Mouse (Mus musculus) limb, embryonic 15.5 days (tissue): ENCODE measurements at regions not wholly inside any gene's neighbourhood (a gene's known extent, or its start where the extent isn't known, plus 50 kb on each side); places are given as distances from the start of the nearest gene placed in this dataset.
"Not testable (repeated sequence)": the region's sequence is repeated elsewhere in the genome, so short reads cannot be mapped to it uniquely, and the experiment has no call there.

Experiments used
- ATAC-seq: fragments of 200-750 bp; cut with Nextera tagmentation; 2 replicates; pipeline ENCODE4 v1.8.0; 2017; ENCODE audit warnings: low read depth, moderate TSS enrichment; ENCODE audit not compliant: insufficient number of reproducible peaks, low FRiP score, low TSS enrichment
- H3K27ac ChIP-seq: fragments of 300-500 bp; sonication (generic); 2 replicates; pipeline ENCODE4 v1.5.1; 2015; ENCODE audit warnings: moderate library complexity, mild to moderate bottlenecking, inconsistent platforms
- H3K27me3 ChIP-seq: fragments of 300-500 bp; sonication (generic); 2 replicates; pipeline ENCODE4 v1.6.1; 2015; ENCODE audit warnings: inconsistent platforms
- H3K36me3 ChIP-seq: fragments of 300-500 bp; sonication (generic); 2 replicates; pipeline ENCODE4 v1.6.1; 2015; ENCODE audit warnings: inconsistent platforms
- H3K4me1 ChIP-seq: fragments of 300-500 bp; sonication (generic); 2 replicates; pipeline ENCODE4 v1.6.1; 2015; ENCODE audit warnings: inconsistent platforms
- H3K4me2 ChIP-seq: fragments of 300-500 bp; sonication (generic); 2 replicates; pipeline ENCODE4 v1.6.1; 2015; ENCODE audit warnings: mild to moderate bottlenecking, inconsistent platforms
- H3K4me3 ChIP-seq: fragments of 300-500 bp; sonication (generic); 2 replicates; pipeline ENCODE4 v1.5.1; 2015; ENCODE audit warnings: mild to moderate bottlenecking, inconsistent platforms
- H3K9ac ChIP-seq: fragments of 300-500 bp; sonication (generic); 2 replicates; pipeline ENCODE4 v1.6.1; 2015; ENCODE audit warnings: inconsistent platforms
- H3K9me3 ChIP-seq: fragments of 300-500 bp; sonication (generic); 2 replicates; pipeline ENCODE4 v1.6.1; 2016; ENCODE audit warnings: inconsistent platforms
- WGBS: fragments of 180-500 bp; shearing (Covaris S2); methylation state at CpG from one replicate; pipeline ENCODE4 v1.1.7; 2015; 5-methylcytosine and 5-hydroxymethylcytosine counted together

- ATAC-seq, H3K27me3 ChIP-seq, H3K9me3 ChIP-seq, H3K4me2 ChIP-seq, H3K36me3 ChIP-seq, H3K4me1 ChIP-seq, H3K9ac ChIP-seq, H3K27ac ChIP-seq, H3K4me3 ChIP-seq: not testable (repeated sequence)
Measured at GRCm38 (mm10) chr10:96289005-96289404, 152.6 kb downstream of the Gm5426 start.

- ATAC-seq, result no peak
- Histone ChIP-seq H3K9me3 (no peaks in the 10 kb centered on the region), H3K36me3 (no peaks in the 10 kb centered on the region), H3K27ac (no peak overlapping the region), H3K4me1 (0 out of 2 replicates have a peak, but pooled peaks cover 4% of the 10 kb centered on the region), H3K4me2 (no peak overlapping the region), H3K4me3 (no peak overlapping the region), H3K27me3 (no peaks in the 10 kb centered on the region), H3K9ac (no peak overlapping the region)
- WGBS, result 51% methylated on average over 7 of the region's 7 CpGs
Measured at GRCm38 (mm10) chr10:96293622-96294021, 157.2 kb downstream of the Gm5426 start.

- no peaks in the 10 kb centered on the region for H3K36me3 ChIP-seq
- no peak overlapping the region for H3K27ac ChIP-seq
- H3K9ac ChIP-seq, result no peak overlapping the region
- H3K9me3 ChIP-seq, result no peaks in the 10 kb centered on the region
- H3K4me2 ChIP-seq, result no peak overlapping the region
- no peaks in the 10 kb centered on the region for H3K27me3 ChIP-seq
- no peak overlapping the region for H3K4me3 ChIP-seq
- H3K4me1 ChIP-seq, result 0 out of 2 replicates have a peak, but pooled peaks cover 4% of the 10 kb centered on the region
- 78% methylated on average over 2 of the region's 2 CpGs for WGBS
- ATAC-seq, result no peak
Measured at GRCm38 (mm10) chr10:96294666-96295065, 158.3 kb downstream of the Gm5426 start.

GRCm38 (mm10) chr10:96297658-96298057 lies 161.3 kb downstream of the Gm5426 start:
- Histone ChIP-seq H3K9me3 (no peaks in the 10 kb centered on the region), H3K4me1 (0 out of 2 replicates have a peak, but pooled peaks cover 4% of the 10 kb centered on the region), H3K27me3 (no peaks in the 10 kb centered on the region), H3K27ac (no peak overlapping the region), H3K4me2 (no peak overlapping the region), H3K36me3 (no peaks in the 10 kb centered on the region), H3K9ac (no peak overlapping the region), H3K4me3 (no peak overlapping the region)
- ATAC-seq, result no peak
- WGBS, result 76% methylated on average over 4 of the region's 4 CpGs

GRCm38 (mm10) chr10:96298566-96298965 lies 162.2 kb downstream of the Gm5426 start:
- no peaks in the 10 kb centered on the region for H3K27me3 ChIP-seq
- H3K9me3 ChIP-seq, result no peaks in the 10 kb centered on the region
- no peak overlapping the region for H3K27ac ChIP-seq
- H3K4me1 ChIP-seq, result 0 out of 2 replicates have a peak, but pooled peaks cover 4% of the 10 kb centered on the region
- WGBS, result 78% methylated on average over 5 of the region's 5 CpGs
- H3K36me3 ChIP-seq, result no peaks in the 10 kb centered on the region
- ATAC-seq, result no peak
- no peak overlapping the region for H3K4me3 ChIP-seq
- H3K4me2 ChIP-seq, result no peak overlapping the region
- no peak overlapping the region for H3K9ac ChIP-seq

- H3K4me1 ChIP-seq, result peaks cover 8% of the 10 kb centered on the region
- H3K4me3 ChIP-seq, result no peak overlapping the region
- no peak overlapping the region for H3K27ac ChIP-seq
- 66% methylated on average over 7 of the region's 7 CpGs for WGBS
- ATAC-seq, result no peak
- no peak overlapping the region for H3K9ac ChIP-seq
- H3K36me3 ChIP-seq, result no peaks in the 10 kb centered on the region
- no peaks in the 10 kb centered on the region for H3K27me3 ChIP-seq
- no peak overlapping the region for H3K4me2 ChIP-seq
- no peaks in the 10 kb centered on the region for H3K9me3 ChIP-seq
Measured at GRCm38 (mm10) chr10:96305701-96306100, 169.3 kb downstream of the Gm5426 start.

GRCm38 (mm10) chr10:96308713-96309445 lies 172.5 kb downstream of the Gm5426 start:
- H3K36me3 ChIP-seq, result no peaks in the 10 kb centered on the region
- H3K4me1 ChIP-seq, result peaks cover 8% of the 10 kb centered on the region
- 24% methylated on average over 7 of the region's 7 CpGs for WGBS
- peak overlapping the region; percentile 59; the same call in 1 of the 2 replicates for H3K27ac ChIP-seq
- H3K9me3 ChIP-seq, result 0 out of 2 replicates have a peak, but pooled peaks cover 5% of the 10 kb centered on the region
- no peak overlapping the region for H3K4me2 ChIP-seq
- H3K27me3 ChIP-seq, result no peaks in the 10 kb centered on the region
- no peak overlapping the region for H3K9ac ChIP-seq
- ATAC-seq, result peak; percentile 82
- H3K4me3 ChIP-seq, result no peak overlapping the region

- Histone ChIP-seq H3K27me3 (no peaks in the 10 kb centered on the region), H3K9ac (no peak overlapping the region), H3K9me3 (0 out of 2 replicates have a peak, but pooled peaks cover 5% of the 10 kb centered on the region), H3K4me3 (no peak overlapping the region), H3K4me1 (peaks cover 8% of the 10 kb centered on the region), H3K4me2 (no peak overlapping the region), H3K27ac (no peak overlapping the region; the same call in none of the 2 replicates), H3K36me3 (no peaks in the 10 kb centered on the region)
- ATAC-seq, result no peak
- WGBS, result 72% methylated on average over 4 of the region's 4 CpGs
Measured at GRCm38 (mm10) chr10:96309766-96310165, 173.4 kb downstream of the Gm5426 start.

GRCm38 (mm10) chr10:96325297-96325696 lies 188.9 kb downstream of the Gm5426 start:
- H3K4me2 ChIP-seq, result no peak overlapping the region
- no peaks in the 10 kb centered on the region for H3K4me1 ChIP-seq
- WGBS, result 94% methylated on average over 1 of the region's 1 CpGs
- no peak overlapping the region for H3K4me3 ChIP-seq
- ATAC-seq, result no peak
- H3K27me3 ChIP-seq, result no peaks in the 10 kb centered on the region
- no peaks in the 10 kb centered on the region for H3K9me3 ChIP-seq
- no peak overlapping the region for H3K27ac ChIP-seq
- H3K36me3 ChIP-seq, result no peaks in the 10 kb centered on the region
- H3K9ac ChIP-seq, result no peak overlapping the region

- no peak overlapping the region for H3K4me2 ChIP-seq
- no peaks in the 10 kb centered on the region for H3K9me3 ChIP-seq
- H3K27ac ChIP-seq, result no peak overlapping the region
- no peak overlapping the region for H3K9ac ChIP-seq
- H3K36me3 ChIP-seq, result no peaks in the 10 kb centered on the region
- no peak overlapping the region for H3K4me3 ChIP-seq
- no peaks in the 10 kb centered on the region for H3K4me1 ChIP-seq
- WGBS, result 57% methylated on average over 6 of the region's 6 CpGs
- no peaks in the 10 kb centered on the region for H3K27me3 ChIP-seq
- no peak for ATAC-seq
Measured at GRCm38 (mm10) chr10:96330639-96331487, 194.5 kb downstream of the Gm5426 start.

- WGBS, result 77% methylated on average over 10 of the region's 10 CpGs
- no peaks in the 10 kb centered on the region for H3K36me3 ChIP-seq
- H3K27me3 ChIP-seq, result no peaks in the 10 kb centered on the region
- H3K9me3 ChIP-seq, result no peaks in the 10 kb centered on the region
- H3K4me2 ChIP-seq, result no peak overlapping the region
- no peak overlapping the region for H3K9ac ChIP-seq
- peak overlapping the region; percentile 50; the same call in 1 of the 2 replicates for H3K27ac ChIP-seq
- no peak for ATAC-seq
- no peak overlapping the region for H3K4me3 ChIP-seq
- no peaks in the 10 kb centered on the region; the same call in 1 of the 2 replicates for H3K4me1 ChIP-seq
Measured at GRCm38 (mm10) chr10:96332731-96333201, 196.4 kb downstream of the Gm5426 start.

GRCm38 (mm10) chr10:96333224-96333623 lies 196.8 kb downstream of the Gm5426 start:
- WGBS, result 59% methylated on average over 6 of the region's 6 CpGs
- H3K4me1 ChIP-seq, result no peaks in the 10 kb centered on the region; the same call in 1 of the 2 replicates
- H3K27me3 ChIP-seq, result no peaks in the 10 kb centered on the region
- no peak overlapping the region for H3K9ac ChIP-seq
- no peaks in the 10 kb centered on the region for H3K36me3 ChIP-seq
- no peak for ATAC-seq
- no peaks in the 10 kb centered on the region for H3K9me3 ChIP-seq
- H3K4me2 ChIP-seq, result no peak overlapping the region
- peak overlapping the region; percentile 50; the same call in 1 of the 2 replicates for H3K27ac ChIP-seq
- no peak overlapping the region for H3K4me3 ChIP-seq
